Mouse (Mus musculus): ENCODE measurements around the gene Tmem119. TPM values are rescaled to one million over a fixed set of nuclear protein-coding genes. Genes with fewer than 3 reads are reported as not detected.

Gene Tmem119
- 86.0 and 118 TPM in 2 replicates for polyA plus RNA-seq (2012; rRNA removed)
- polyA plus RNA-seq (2014; fragmentation: Nextera tagmentation; extraction: Ambion mirVana) = 107 and 117 TPM in 2 replicates

DNA sequence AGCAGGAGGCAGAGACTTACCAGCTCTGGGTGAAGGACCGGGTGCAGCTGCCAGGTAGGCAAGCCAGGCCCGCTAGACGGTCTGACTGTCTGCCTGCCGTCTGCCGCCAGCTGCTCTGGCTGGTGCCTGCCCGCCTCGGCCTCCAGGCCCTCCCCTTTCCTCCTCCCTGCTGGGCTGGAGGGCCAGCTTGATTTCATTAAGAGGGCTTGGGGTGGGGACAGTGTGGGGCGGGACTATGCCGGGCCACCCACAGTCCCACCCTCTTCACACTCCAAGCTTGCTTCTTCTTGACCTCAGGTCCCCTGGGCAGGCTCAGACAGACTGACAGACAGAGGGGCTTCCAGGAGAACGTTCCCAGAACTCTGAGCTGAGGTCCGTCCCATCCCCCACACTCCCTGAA, at the start of gene Tmem119:
Gene Tmem119, minus strand, starts transcription at position 237 of the 400 bp plus-strand sequence.
- H3K4me3 ChIP-seq (replicated peaks; ENCODE audit: low read length) = peak within 1 kb of the TSS; percentile 63

DNA sequence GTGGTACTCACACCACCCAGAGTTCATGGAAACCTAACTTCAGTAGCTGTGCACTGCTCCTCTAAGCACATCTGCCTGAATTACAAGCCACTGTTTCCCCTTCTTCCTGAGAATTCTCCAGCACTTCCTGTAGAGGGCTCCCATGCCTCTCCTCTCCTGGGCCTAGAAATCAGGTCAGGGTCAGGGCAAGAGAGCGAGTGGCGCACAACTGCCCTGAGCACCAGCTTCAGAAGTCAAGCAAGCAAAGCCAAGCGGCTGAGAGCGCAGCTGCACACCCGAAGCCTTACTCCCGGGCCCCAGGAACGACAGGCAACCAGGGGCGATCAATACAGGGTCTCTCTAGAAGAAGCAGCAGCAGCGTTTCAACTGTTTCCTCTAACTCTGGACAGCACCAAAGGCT, 47.3 kb upstream of the Tmem119 start:
- no peak for TF ChIP-seq POLR2A (IDR thresholded peaks at IDR 0.05; ENCODE audit: borderline replicate concordance, extremely low read depth, insufficient read depth, insufficient read length)
- H3K9ac ChIP-seq (ENCODE audit: low read depth, low read length, severe bottlenecking) = no peak overlapping the region
- DNase-seq (ENCODE audit: low spot score) (no peak), ATAC-seq (ENCODE audit: low FRiP score, low read depth) (no peak)
- no peak overlapping the region for H3K4me3 ChIP-seq (replicated peaks; ENCODE audit: low read length)
- no peak overlapping the region for H3K4me2 ChIP-seq (replicated peaks; ENCODE audit: low read depth, low read length, severe bottlenecking)
- no peak overlapping the region for H3K27ac ChIP-seq (replicated peaks; ENCODE audit: low read depth, low read length)
- H3K36me3 ChIP-seq (ENCODE audit: control insufficient read depth, insufficient read depth, low read length) = peaks cover 82% of the 10 kb centered on the region
- 91% methylated on average over 9 of the region's 9 CpGs for WGBS
- no peaks in the 10 kb centered on the region for H3K9me3 ChIP-seq (ENCODE audit: control insufficient read depth, low read length)
- H3K27me3 ChIP-seq (ENCODE audit: control insufficient read depth, insufficient read depth, low read length) = no peaks in the 10 kb centered on the region
- no peaks in the 10 kb centered on the region for H3K4me1 ChIP-seq (ENCODE audit: control insufficient read depth, insufficient read depth, low read length)

More for the DNA sequence above, at the start of gene Tmem119:
- H3K4me1 ChIP-seq (ENCODE audit: control insufficient read depth, insufficient read depth, low read length) = peaks cover 39% of the 10 kb centered on the region
- no peaks in the 10 kb centered on the region for H3K27me3 ChIP-seq (ENCODE audit: control insufficient read depth, insufficient read depth, low read length)
- peak; percentile 53; the same call in 1 of the 2 replicates for TF ChIP-seq POLR2A (IDR thresholded peaks at IDR 0.05; ENCODE audit: borderline replicate concordance, extremely low read depth, insufficient read depth, insufficient read length)
- H3K9me3 ChIP-seq (ENCODE audit: control insufficient read depth, low read length) = no peaks in the 10 kb centered on the region
- peak within 1 kb of the TSS; percentile 74 for H3K4me2 ChIP-seq (replicated peaks; ENCODE audit: low read depth, low read length, severe bottlenecking)
- peak; percentile 86 for DNase-seq (ENCODE audit: low spot score)
- peak; percentile 88 for ATAC-seq (ENCODE audit: low FRiP score, low read depth)
- peaks cover 13% of the 10 kb centered on the region for H3K36me3 ChIP-seq (ENCODE audit: control insufficient read depth, insufficient read depth, low read length)
- WGBS = under 1% methylated on average over 11 of the region's 11 CpGs
- peak within 1 kb of the TSS; percentile 90 for H3K27ac ChIP-seq (replicated peaks; ENCODE audit: low read depth, low read length)
- peak within 1 kb of the TSS; percentile 66 for H3K9ac ChIP-seq (ENCODE audit: low read depth, low read length, severe bottlenecking)

DNA sequence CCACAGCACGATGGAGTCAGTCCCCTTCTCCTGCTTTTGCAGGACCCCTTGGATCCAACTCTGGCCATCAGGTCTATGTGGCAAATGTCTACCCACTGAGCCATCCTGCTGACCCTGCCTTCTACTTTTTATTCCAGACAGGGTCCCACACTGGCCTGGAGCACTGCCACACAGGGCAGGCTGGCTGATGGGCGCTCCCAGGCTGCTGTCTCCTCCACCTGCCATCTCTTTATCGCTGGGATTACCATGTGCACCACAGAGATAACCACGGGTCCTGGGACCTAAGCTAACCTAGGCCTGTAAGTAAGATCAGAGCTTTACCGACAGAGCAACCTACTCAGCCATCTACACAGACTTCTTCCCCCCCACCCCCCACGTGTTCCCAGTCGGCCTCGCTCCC, 46.3 kb upstream of the Tmem119 start:
- Histone ChIP-seq H3K36me3 (ENCODE audit: control insufficient read depth, insufficient read depth, low read length) (peaks cover 80% of the 10 kb centered on the region), H3K4me3 (replicated peaks; ENCODE audit: low read length) (no peak overlapping the region), H3K4me1 (ENCODE audit: control insufficient read depth, insufficient read depth, low read length) (no peaks in the 10 kb centered on the region), H3K27ac (replicated peaks; ENCODE audit: low read depth, low read length) (no peak overlapping the region), H3K27me3 (ENCODE audit: control insufficient read depth, insufficient read depth, low read length) (no peaks in the 10 kb centered on the region), H3K9me3 (ENCODE audit: control insufficient read depth, low read length) (no peaks in the 10 kb centered on the region), H3K9ac (ENCODE audit: low read depth, low read length, severe bottlenecking) (no peak overlapping the region), H3K4me2 (replicated peaks; ENCODE audit: low read depth, low read length, severe bottlenecking) (no peak overlapping the region)
- DNase-seq (ENCODE audit: low spot score) (no peak), ATAC-seq (ENCODE audit: low FRiP score, low read depth) (no peak)
- WGBS = 91% methylated on average over 8 of the region's 8 CpGs
- TF ChIP-seq POLR2A (IDR thresholded peaks at IDR 0.05; ENCODE audit: borderline replicate concordance, extremely low read depth, insufficient read depth, insufficient read length) = no peak

DNA sequence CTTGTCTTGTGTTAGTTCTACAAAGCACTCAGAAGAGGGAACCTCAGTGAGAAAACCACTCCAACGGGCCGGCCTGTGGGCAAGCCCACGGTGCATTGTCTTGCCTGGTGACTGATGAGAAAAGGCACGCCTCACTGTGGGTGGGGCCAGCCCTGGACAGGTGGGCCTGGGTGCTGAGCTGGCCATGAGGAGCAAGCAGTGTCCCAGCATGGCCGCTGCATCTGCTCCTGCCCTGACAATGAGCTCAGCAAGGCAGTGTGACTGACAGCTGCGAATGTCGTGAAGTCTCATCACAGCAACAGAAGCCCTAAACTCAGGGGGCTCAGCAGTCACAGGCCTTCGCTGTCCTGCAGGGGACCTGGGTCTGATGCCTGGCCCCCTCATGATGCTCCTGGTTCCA, 45.3 kb upstream of the Tmem119 start:
- Histone ChIP-seq H3K4me2 (replicated peaks; ENCODE audit: low read depth, low read length, severe bottlenecking) (no peak overlapping the region), H3K4me1 (ENCODE audit: control insufficient read depth, insufficient read depth, low read length) (no peaks in the 10 kb centered on the region), H3K27ac (replicated peaks; ENCODE audit: low read depth, low read length) (no peak overlapping the region), H3K36me3 (ENCODE audit: control insufficient read depth, insufficient read depth, low read length) (peaks cover 70% of the 10 kb centered on the region), H3K9ac (ENCODE audit: low read depth, low read length, severe bottlenecking) (no peak overlapping the region), H3K27me3 (ENCODE audit: control insufficient read depth, insufficient read depth, low read length) (no peaks in the 10 kb centered on the region), H3K4me3 (replicated peaks; ENCODE audit: low read length) (no peak overlapping the region), H3K9me3 (ENCODE audit: control insufficient read depth, low read length) (no peaks in the 10 kb centered on the region)
- no peak for DNase-seq (ENCODE audit: low spot score)
- ATAC-seq (ENCODE audit: low FRiP score, low read depth) = no peak
- no peak for TF ChIP-seq POLR2A (IDR thresholded peaks at IDR 0.05; ENCODE audit: borderline replicate concordance, extremely low read depth, insufficient read depth, insufficient read length)
- WGBS = 90% methylated on average over 8 of the region's 8 CpGs

DNA sequence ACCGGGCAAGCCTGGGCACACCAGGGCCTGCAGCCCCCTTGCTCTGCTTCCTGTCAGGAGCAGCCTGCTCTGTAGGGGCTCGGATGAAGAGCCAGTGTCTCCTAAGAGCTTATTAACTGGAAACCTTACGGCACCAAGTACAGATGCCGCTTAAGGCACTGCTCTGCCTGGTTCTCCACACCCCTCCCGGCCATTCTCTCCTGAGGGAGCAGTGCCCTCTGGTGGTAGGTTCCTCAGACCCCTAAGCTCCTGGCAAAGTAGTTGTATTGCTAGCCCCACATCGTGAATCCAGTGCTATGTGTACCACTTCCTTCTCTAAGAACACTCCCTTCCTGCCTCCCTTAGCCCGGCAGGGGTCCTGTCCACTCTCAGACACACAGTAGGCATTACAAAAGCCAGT, 44.4 kb upstream of the Tmem119 start:
- 46% methylated on average over 7 of the region's 7 CpGs for WGBS
- peak; percentile 58 for DNase-seq (ENCODE audit: low spot score)

More for the DNA sequence above, 44.4 kb upstream of the Tmem119 start:
- no peak overlapping the region for H3K4me2 ChIP-seq (replicated peaks; ENCODE audit: low read depth, low read length, severe bottlenecking)
- no peak overlapping the region for H3K4me3 ChIP-seq (replicated peaks; ENCODE audit: low read length)
- H3K27me3 ChIP-seq (ENCODE audit: control insufficient read depth, insufficient read depth, low read length) = no peaks in the 10 kb centered on the region
- 0 out of 2 replicates have a peak overlapping the region, but pooled peaks have one; percentile 43 for H3K27ac ChIP-seq (replicated peaks; ENCODE audit: low read depth, low read length)
- TF ChIP-seq POLR2A (IDR thresholded peaks at IDR 0.05; ENCODE audit: borderline replicate concordance, extremely low read depth, insufficient read depth, insufficient read length) = no peak
- no peak for ATAC-seq (ENCODE audit: low FRiP score, low read depth)
- peaks cover 61% of the 10 kb centered on the region for H3K36me3 ChIP-seq (ENCODE audit: control insufficient read depth, insufficient read depth, low read length)
- H3K4me1 ChIP-seq (ENCODE audit: control insufficient read depth, insufficient read depth, low read length) = no peaks in the 10 kb centered on the region
- no peaks in the 10 kb centered on the region for H3K9me3 ChIP-seq (ENCODE audit: control insufficient read depth, low read length)
- 0 out of 2 replicates have a peak overlapping the region, but pooled peaks have one; percentile 16 for H3K9ac ChIP-seq (ENCODE audit: low read depth, low read length, severe bottlenecking)

All from limb, embryonic 14.5 days (tissue).